Mouse (Mus musculus) megakaryocyte, adult 5-6 weeks (primary cell): ENCODE data around the gene Nme8. TPM values are rescaled to one million over a fixed set of nuclear protein-coding genes. Genes with fewer than 3 reads are reported as not detected.
A peak's percentile ranks its signal among the peaks of the same experiment; 100 is the strongest.

Source experiments
- ATAC-seq: 2 replicates; pipeline ENCODE4 v1.8.0; 2016; ENCODE audit warnings: mild to moderate bottlenecking, inconsistent platforms; ENCODE audit not compliant: poor library complexity, severe bottlenecking
- total RNA-seq, 2 experiments: library from RNA; stranded (forward) in 1 of 2; stranded (reverse) in 1 of 2; fragments of 153-499, 151-499 nt in 1 of 2; fragments of 221-1000, 200-1000 nt in 1 of 2; gene quantifications; 2 replicates each; pipeline versions ENCODE4 v1.2.3 to v1.2.4; 2015 to 2017

The Nme8 gene
- total RNA-seq, 2 experiments from 2014 or later, result 0.37 TPM; not detected in 1

GRCm38 (mm10) chr13:19644225-19644624 lies 53.4 kb downstream of the Nme8 start:
- no peak for ATAC-seq

- no peak for ATAC-seq
Measured at GRCm38 (mm10) chr13:19643519-19643918, 54.1 kb downstream of the Nme8 start.

- ATAC-seq, result no peak
Measured at GRCm38 (mm10) chr13:19640203-19640851, 57.3 kb downstream of the Nme8 start.

GRCm38 (mm10) chr13:19636131-19636530 lies 61.5 kb downstream of the Nme8 start:
- no peak for ATAC-seq

- ATAC-seq, result no peak
Measured at GRCm38 (mm10) chr13:19630768-19631709, 66.6 kb downstream of the Nme8 start.

- no peak for ATAC-seq
Measured at GRCm38 (mm10) chr13:19626473-19626872, 71.1 kb downstream of the Nme8 start.

- ATAC-seq, result no peak
Measured at GRCm38 (mm10) chr13:19624632-19625320, 72.8 kb downstream of the Nme8 start.

GRCm38 (mm10) chr13:19623228-19623905 lies 74.2 kb downstream of the Nme8 start:
- no peak for ATAC-seq

GRCm38 (mm10) chr13:19622573-19623227 lies 74.9 kb downstream of the Nme8 start, which contains the start of gene Sfrp4:
Sfrp4 (plus strand) TSS chr13:19623104.
- peak; percentile 28; the same call in 1 of the 2 replicates for ATAC-seq

GRCm38 (mm10) chr13:19619216-19619927 lies 78.2 kb downstream of the Nme8 start, which contains the start of gene Epdr1:
Epdr1 (minus strand) TSS chr13:19619927.
- ATAC-seq, result peak; percentile 73

GRCm38 (mm10) chr13:19618841-19619215 lies 78.8 kb downstream of the Nme8 start:
- ATAC-seq, result no peak

- ATAC-seq, result no peak
Measured at GRCm38 (mm10) chr13:19618081-19618480, 79.5 kb downstream of the Nme8 start.

- ATAC-seq, result no peak
Measured at GRCm38 (mm10) chr13:19614311-19614710, 83.3 kb downstream of the Nme8 start.

- no peak for ATAC-seq
Measured at GRCm38 (mm10) chr13:19613426-19613825, 84.2 kb downstream of the Nme8 start.

GRCm38 (mm10) chr13:19612963-19613362 lies 84.6 kb downstream of the Nme8 start:
- no peak for ATAC-seq

- no peak for ATAC-seq
Measured at GRCm38 (mm10) chr13:19612348-19612747, 85.2 kb downstream of the Nme8 start.

- ATAC-seq, result no peak
Measured at GRCm38 (mm10) chr13:19608120-19608519, 89.5 kb downstream of the Nme8 start.

- no peak for ATAC-seq
Measured at GRCm38 (mm10) chr13:19604916-19605315, 92.7 kb downstream of the Nme8 start.

GRCm38 (mm10) chr13:19603719-19604118 lies 93.9 kb downstream of the Nme8 start:
- ATAC-seq, result no peak
